Mouse (Mus musculus) MEL (cell line): ENCODE measurements around the gene Ppa1. TPM values are rescaled to one million over a fixed set of nuclear protein-coding genes. Genes with fewer than 3 reads are reported as not detected.

Source experiments
- DNase-seq: peaks from one replicate; pipeline ENCODE4 v3.0.0; 2011; ENCODE audit warnings: low read depth, low spot score
- H3K27ac ChIP-seq: 2 replicates; pipeline ENCODE4 v1.5.1; 2012; ENCODE audit warnings: low read depth, mild to moderate bottlenecking, control low read depth, low read length, moderate library complexity; ENCODE audit not compliant: control insufficient read depth
- H3K27me3 ChIP-seq, 2 experiments: fragments of 150-350 bp in 1 of 2; sonication (generic) in 1 of 2; 2 replicates each; pipeline ENCODE4 v1.6.1; 2012; ENCODE audit warnings: low read length in 2 of 2, mild to moderate bottlenecking in 2 of 2, improper control_type of control experiment in 1 of 2, moderate library complexity in 1 of 2; ENCODE audit not compliant: insufficient read depth in 2 of 2, control insufficient read depth in 1 of 2
- H3K36me3 ChIP-seq, 2 experiments: 2 replicates each; pipeline ENCODE4 v1.6.1; 2012 to 2014; ENCODE audit warnings: low read length in 2 of 2, improper control_type of control experiment in 1 of 2, inconsistent platforms in 1 of 2, mild to moderate bottlenecking in 1 of 2; ENCODE audit not compliant: insufficient read depth in 2 of 2, control insufficient read depth in 1 of 2
- H3K4me1 ChIP-seq, 2 experiments: fragments of 150-350 bp in 1 of 2; sonication (generic) in 1 of 2; 2 replicates each; pipeline ENCODE4 v1.6.1; 2012; ENCODE audit warnings: low read length in 2 of 2, improper control_type of control experiment in 1 of 2, mild to moderate bottlenecking in 1 of 2; ENCODE audit not compliant: insufficient read depth in 2 of 2, control insufficient read depth in 1 of 2
- H3K4me3 ChIP-seq, 2 experiments: fragments of 150-350 bp in 1 of 2; sonication (generic) in 1 of 2; 2 replicates each; pipeline ENCODE4 v1.5.1; 2012; ENCODE audit warnings: low read depth in 2 of 2, low read length in 2 of 2, mild to moderate bottlenecking in 2 of 2, moderate library complexity in 2 of 2, control low read depth in 1 of 2, improper control_type of control experiment in 1 of 2; ENCODE audit not compliant: control insufficient read depth in 1 of 2, insufficient read depth in 1 of 2
- H3K79me2 ChIP-seq: 2 replicates; pipeline ENCODE4 v1.6.1; 2012; ENCODE audit warnings: mild to moderate bottlenecking, low read length, moderate library complexity; ENCODE audit not compliant: control insufficient read depth, poor library complexity, insufficient read depth
- H3K9ac ChIP-seq: 2 replicates; pipeline ENCODE4 v1.6.1; 2012; ENCODE audit warnings: low read depth, mild to moderate bottlenecking, control low read depth, low read length, moderate library complexity; ENCODE audit not compliant: control insufficient read depth, poor library complexity, severe bottlenecking
- H3K9me3 ChIP-seq: fragments of 150-350 bp; sonication (generic); replicated peaks from 2 replicates; pipeline ENCODE4 v1.6.1; 2012; ENCODE audit warnings: mild to moderate bottlenecking, low read length, improper control_type of control experiment, moderate library complexity; ENCODE audit not compliant: insufficient read depth
- CHD1 ChIP-seq: IDR thresholded peaks from 2 replicates; pipeline ENCODE4 v1.6.1; 2012; ENCODE audit warnings: low read depth, mild to moderate bottlenecking, inconsistent platforms, low read length, improper control_type of control experiment
- CHD2 ChIP-seq: IDR thresholded peaks from 2 replicates; pipeline ENCODE4 v1.6.1; 2011; ENCODE audit warnings: low read length, improper control_type of control experiment
- EP300 ChIP-seq, 2 experiments: IDR thresholded peaks; 2 replicates each; pipeline ENCODE4 v1.6.1; 2011; ENCODE audit warnings: improper control_type of control experiment in 2 of 2, low read length in 2 of 2, low read depth in 1 of 2, mild to moderate bottlenecking in 1 of 2
- ETS1 ChIP-seq: IDR thresholded peaks from 2 replicates; pipeline ENCODE4 v1.6.1; 2012; ENCODE audit warnings: low read depth, mild to moderate bottlenecking, inconsistent platforms, low read length, improper control_type of control experiment, moderate library complexity
- GATA1 ChIP-seq: IDR thresholded peaks from 2 replicates; pipeline ENCODE4 v1.6.1; 2011; ENCODE audit warnings: low read depth, low read length, improper control_type of control experiment
- HCFC1 ChIP-seq: IDR thresholded peaks from 2 replicates; pipeline ENCODE4 v1.6.1; 2012; ENCODE audit warnings: low read depth, mild to moderate bottlenecking, inconsistent platforms, low read length, improper control_type of control experiment, moderate library complexity
- KAT2A ChIP-seq: conservative IDR thresholded peaks from 2 replicates; pipeline ENCODE4 v1.6.1; 2012; ENCODE audit warnings: low read depth, low read length, improper control_type of control experiment, inconsistent platforms
- MAFK ChIP-seq: IDR thresholded peaks from 2 replicates; pipeline ENCODE4 v1.6.1; 2011; ENCODE audit warnings: low read depth, mild to moderate bottlenecking, low read length, improper control_type of control experiment, borderline replicate concordance
- MAX ChIP-seq: IDR thresholded peaks from 2 replicates; pipeline ENCODE4 v1.6.1; 2011; ENCODE audit warnings: low read length, improper control_type of control experiment
- MYC ChIP-seq: IDR thresholded peaks from 2 replicates; pipeline ENCODE4 v1.6.1; 2011; ENCODE audit warnings: low read depth, mild to moderate bottlenecking, low read length, improper control_type of control experiment, moderate library complexity
- NRF1 ChIP-seq: IDR thresholded peaks from 2 replicates; pipeline ENCODE4 v1.6.1; 2014; ENCODE audit warnings: low read depth, mild to moderate bottlenecking, inconsistent platforms, low read length, improper control_type of control experiment, moderate library complexity; ENCODE audit not compliant: poor library complexity, insufficient read depth, severe bottlenecking
- POLR2A ChIP-seq, 2 experiments: IDR thresholded peaks; 2 replicates each; pipeline ENCODE4 v1.6.1; 2011 to 2012; ENCODE audit warnings: low read length in 2 of 2, mild to moderate bottlenecking in 2 of 2, control low read depth in 1 of 2, improper control_type of control experiment in 1 of 2, low read depth in 1 of 2, moderate library complexity in 1 of 2; ENCODE audit not compliant: control insufficient read depth in 1 of 2, insufficient read depth in 1 of 2, poor library complexity in 1 of 2
- POLR2AphosphoS5 ChIP-seq: IDR thresholded peaks from 2 replicates; pipeline ENCODE4 v1.6.1; 2012; ENCODE audit warnings: low read depth, borderline replicate concordance, mild to moderate bottlenecking, inconsistent platforms, low read length, moderate library complexity, mixed read lengths
- SIN3A ChIP-seq: IDR thresholded peaks from 2 replicates; pipeline ENCODE4 v1.6.1; 2012; ENCODE audit warnings: low read length, improper control_type of control experiment, inconsistent platforms
- TAL1 ChIP-seq: IDR thresholded peaks from 2 replicates; pipeline ENCODE4 v1.6.1; 2012; ENCODE audit warnings: mild to moderate bottlenecking, inconsistent platforms, low read length, moderate library complexity, mixed read lengths
- TBP ChIP-seq: IDR thresholded peaks from 2 replicates; pipeline ENCODE4 v1.8.0; 2011; ENCODE audit warnings: low read depth, low read length, improper control_type of control experiment
- UBTF ChIP-seq: IDR thresholded peaks from 2 replicates; pipeline ENCODE4 v1.6.1; 2012; ENCODE audit warnings: low read depth, mild to moderate bottlenecking, inconsistent platforms, low read length, improper control_type of control experiment, moderate library complexity, borderline replicate concordance; ENCODE audit not compliant: insufficient read depth
- USF1 ChIP-seq: IDR thresholded peaks from 2 replicates; pipeline ENCODE4 v1.6.1; 2014; ENCODE audit warnings: low read depth, mild to moderate bottlenecking, inconsistent platforms, low read length, improper control_type of control experiment, moderate library complexity
- USF2 ChIP-seq, 2 experiments: IDR thresholded peaks; 2 replicates each; pipeline ENCODE4 v1.6.1; 2011 to 2012; ENCODE audit warnings: improper control_type of control experiment in 2 of 2, low read length in 2 of 2, borderline replicate concordance in 1 of 2, inconsistent platforms in 1 of 2, low read depth in 1 of 2, mild to moderate bottlenecking in 1 of 2; ENCODE audit not compliant: insufficient read depth in 1 of 2
- ZC3H11A ChIP-seq: IDR thresholded peaks from 2 replicates; pipeline ENCODE4 v1.6.1; 2012; ENCODE audit warnings: low read depth, mild to moderate bottlenecking, inconsistent platforms, low read length, improper control_type of control experiment
- ZKSCAN1 ChIP-seq: IDR thresholded peaks from 2 replicates; pipeline ENCODE4 v1.6.1; 2012; ENCODE audit warnings: low read depth, mild to moderate bottlenecking, inconsistent platforms, low read length, improper control_type of control experiment, moderate library complexity
- polyA plus RNA-seq, 2 experiments: library from polyadenylated mRNA; stranded (reverse) in 1 of 2; unstranded in 1 of 2; fragments of >175 nt in 1 of 2; fragments of >200 nt in 1 of 2; gene quantifications; 2 replicates each; pipeline versions ENCODE4 v1.2.1 to v1.2.4; 2012; ENCODE audit warnings: low replicate concordance in 2 of 2, low read depth in 1 of 2; ENCODE audit not compliant: insufficient read length in 2 of 2, insufficient read depth in 1 of 2, missing spikeins in 1 of 2
- total RNA-seq: library from RNA; depleted of rRNA; stranded (reverse); fragments of 300-350 nt; gene quantifications from 2 replicates; pipeline ENCODE4 v1.2.3, GENCODE M21; 2012

The Ppa1 gene
- total and polyA plus RNA-seq, 3 experiments, result 197 to 201 TPM; not detected in 1

GRCm38 (mm10) chr10:61640363-61640762, 8.0 kb upstream of the Ppa1 start:
- DNase-seq, result no peak
- H3K27ac ChIP-seq, result no peak overlapping the region

GRCm38 (mm10) chr10:61646557-61646956, 1.8 kb upstream of the Ppa1 start:
- Histone ChIP-seq H3K9ac (no peak overlapping the region), H3K36me3 (peaks cover 0 to 15% of the 10 kb centered on the region in 2 experiments; a peak in 2 of 4 replicates), H3K9me3 (no peaks in the 10 kb centered on the region), H3K4me1 (peaks cover 0 to 10% of the 10 kb centered on the region in 2 experiments; a peak in 3 of 4 replicates), H3K4me3 (no peak overlapping the region), H3K79me2 (peaks cover 18% of the 10 kb centered on the region), H3K27me3 (peaks cover 0 to 7% of the 10 kb centered on the region in 2 experiments; a peak in 2 of 4 replicates), H3K27ac (no peak overlapping the region)
- no peak for TF ChIP-seq USF1
- TF ChIP-seq UBTF, result no peak
- no peak for TF ChIP-seq ZKSCAN1
- no peak for TF ChIP-seq ETS1
- no peak for TF ChIP-seq ZC3H11A
- TF ChIP-seq GATA1, result no peak
- no peak for TF ChIP-seq CHD2
- TF ChIP-seq EP300 (IDR thresholded peaks at IDR 0.05; ENCODE audit: low read depth in 1 of 2, low read length in 2 of 2), result no peak
- TF ChIP-seq CHD1, result no peak
- TF ChIP-seq TAL1, result no peak
- TF ChIP-seq POLR2AphosphoS5, result no peak
- TF ChIP-seq MYC, result no peak
- TF ChIP-seq KAT2A, result no peak
- TF ChIP-seq HCFC1, result no peak
- no peak for TF ChIP-seq MAFK
- no peak for DNase-seq

More at GRCm38 (mm10) chr10:61640363-61640762, 8.0 kb upstream of the Ppa1 start:
- Histone ChIP-seq H3K4me1 (no peaks in the 10 kb centered on the region), H3K9ac (no peak overlapping the region), H3K36me3 (no peaks in the 10 kb centered on the region), H3K4me3 (no peak overlapping the region), H3K27me3 (peaks cover 3 to 11% of the 10 kb centered on the region in 2 experiments), H3K9me3 (no peaks in the 10 kb centered on the region), H3K79me2 (no peaks in the 10 kb centered on the region)
- TF ChIP-seq ZKSCAN1, result no peak
- TF ChIP-seq CHD2, result no peak
- no peak for TF ChIP-seq USF1
- no peak for TF ChIP-seq EP300 (IDR thresholded peaks at IDR 0.05; ENCODE audit: low read depth in 1 of 2, low read length in 2 of 2)
- TF ChIP-seq NRF1, result no peak
- TF ChIP-seq TBP, result no peak
- no peak for TF ChIP-seq SIN3A
- no peak for TF ChIP-seq MAX
- TF ChIP-seq CHD1, result no peak
- no peak for TF ChIP-seq KAT2A
- TF ChIP-seq POLR2A (IDR thresholded peaks at IDR 0.05; ENCODE audit: control insufficient read depth in 1 of 2, insufficient read depth in 1 of 2, low read depth in 1 of 2, low read length in 2 of 2, poor library complexity in 1 of 2), result no peak
- TF ChIP-seq POLR2AphosphoS5, result no peak
- TF ChIP-seq USF2 (IDR thresholded peaks at IDR 0.05; ENCODE audit: borderline replicate concordance in 1 of 2, insufficient read depth in 1 of 2, low read depth in 1 of 2, low read length in 2 of 2), result no peak
